Mouse (Mus musculus) E14TG2a.4 (cell line): ENCODE results near the gene Srpk1.

Source experiments
- CTCF ChIP-seq: conservative IDR thresholded peaks from 2 replicates; pipeline ENCODE4 v1.5.1; 2014; ENCODE audit warnings: low read length
- NANOG ChIP-seq: IDR thresholded peaks from 2 replicates; pipeline ENCODE4 v1.6.1; 2014; ENCODE audit warnings: borderline replicate concordance, low read length, mixed read lengths

DNA sequence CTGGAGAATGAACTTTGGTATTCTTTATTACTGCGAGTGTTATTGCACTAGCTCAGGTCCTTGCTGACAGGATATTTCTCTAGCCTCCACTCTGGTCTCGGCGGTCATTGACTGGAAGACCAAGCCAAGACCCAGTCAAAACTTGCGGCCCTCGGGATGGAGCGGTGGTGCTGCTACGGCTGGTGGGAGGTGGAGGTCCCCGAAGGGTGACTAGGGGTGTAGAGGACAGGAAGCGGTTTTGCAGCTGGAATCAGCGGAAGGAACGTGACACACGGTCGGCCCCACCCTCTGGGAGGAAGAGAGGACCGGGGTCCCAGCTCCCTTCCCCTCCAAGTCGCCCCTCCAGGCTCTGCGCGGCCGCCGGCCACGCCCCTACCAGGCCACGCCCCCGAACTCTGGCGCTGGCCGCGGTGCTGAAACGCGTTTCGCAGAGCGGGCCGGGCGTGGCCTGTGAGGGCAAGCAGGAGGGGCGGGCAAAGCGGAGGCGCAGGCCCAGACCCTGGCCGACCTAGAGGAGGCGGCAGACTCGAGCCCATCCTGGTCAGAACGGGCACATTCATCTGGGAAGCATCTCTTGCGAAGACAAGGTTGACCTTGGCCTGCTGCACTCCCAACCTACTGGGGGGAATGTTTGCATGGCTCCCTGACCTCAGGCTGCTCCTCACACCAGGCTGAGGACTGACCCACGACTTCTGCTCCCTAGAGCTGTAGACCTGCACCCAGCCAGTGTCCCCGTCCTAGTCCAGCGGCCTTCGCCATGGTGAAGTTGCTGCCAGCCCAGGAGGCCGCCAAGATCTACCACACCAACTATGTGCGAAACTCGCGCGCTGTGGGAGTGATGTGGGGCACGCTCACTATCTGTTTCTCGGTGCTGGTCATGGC lies 47.0 kb downstream of the Srpk1 start, which contains the start of gene Lhfpl5:
- TF ChIP-seq CTCF, result no peak
- no peak for TF ChIP-seq NANOG
